Mouse (Mus musculus) C2C12 (cell line): Measurements from ENCODE around the gene Auts2.

ENCODE experiments used
- CEBPB ChIP-seq: IDR thresholded peaks from one replicate; pipeline ENCODE4 v1.6.1; 2011; ENCODE audit warnings: low read depth, mild to moderate bottlenecking, control low read depth, moderate library complexity
- CTCF ChIP-seq: IDR thresholded peaks from one replicate; pipeline ENCODE4 v1.5.1; 2011; ENCODE audit not compliant: control insufficient read depth, insufficient read depth, insufficient read length
- MAX ChIP-seq: IDR thresholded peaks from one replicate; pipeline ENCODE4 v1.6.1; 2011; ENCODE audit warnings: mild to moderate bottlenecking, control low read depth
- MYOD1 ChIP-seq: IDR thresholded peaks from one replicate; pipeline ENCODE4 v1.6.1; 2011; ENCODE audit warnings: low read depth; ENCODE audit not compliant: control insufficient read depth, insufficient read length
- MYOG ChIP-seq: IDR thresholded peaks from one replicate; pipeline ENCODE4 v1.6.1; 2011; ENCODE audit not compliant: control insufficient read depth, insufficient read length; ENCODE audit errors: extremely low read depth
- USF1 ChIP-seq: IDR thresholded peaks from one replicate; pipeline ENCODE4 v1.6.1; 2011; ENCODE audit warnings: low read depth, mild to moderate bottlenecking, control low read depth, moderate library complexity

- TF ChIP-seq CTCF (no peak), USF1 (no peak), MYOD1 (no peak), MAX (no peak), CEBPB (no peak), MYOG (no peak)
These were observed 969.6 kb downstream of the Auts2 start for GRCm38 (mm10) chr5:131573296-131574177.
